Mouse (Mus musculus) gastrocnemius, postnatal 14 days (tissue): ENCODE results near the gene Cxcl12. TPM values are rescaled to one million over a fixed set of nuclear protein-coding genes. Genes with fewer than 3 reads are reported as not detected.

Experiments
- DNase-seq: peaks from one replicate; pipeline ENCODE4 v3.0.0; 2021; ENCODE audit warnings: mixed read lengths
- intact Hi-C: fragments of 180-260 bp; cut with DNase I; formaldehyde crosslinking; loops from one replicate; pipeline ENCODE4 v1.15.1; 2025; ENCODE audit warnings: low total_unique reads
- long read RNA-seq, 2 experiments: library from polyadenylated mRNA; stranded (forward); transcript quantifications; one replicate each; pipeline ENCODE4 v2.0.0; 2021
- total RNA-seq, 2 experiments: library from RNA; stranded (reverse); gene quantifications; 2 replicates each; pipeline ENCODE4 v1.2.3; 2021

Cxcl12 gene
- total RNA-seq, result 10 to 100 TPM; 61.6 to 71.2 TPM
- long read RNA-seq, experiment 1, full-length matches to known transcripts, result 19 of 42 reads
- long read RNA-seq, experiment 1, partial matches to known transcripts, result 0 of 42 reads
- long read RNA-seq, experiment 1, other reads (novel, unspliced or antisense), result 23 of 42 reads
- long read RNA-seq, experiment 2, full-length matches to known transcripts, result 28 of 52 reads
- long read RNA-seq, experiment 2, partial matches to known transcripts, result 1 of 52 reads
- long read RNA-seq, experiment 2, other reads (novel, unspliced or antisense), result 23 of 52 reads

- intact Hi-C loops, result loop anchor here (5.0 to 10.0 kb wide), 2 partner anchors 516 to 659 kb away; no protein-coding TSS in a partner anchor
- DNase-seq, result peak; percentile 79
Measured at GRCm38 (mm10) chr6:117168321-117169011, at the start of gene Cxcl12. Cxcl12 (plus strand) TSS chr6:117168535.

DNA sequence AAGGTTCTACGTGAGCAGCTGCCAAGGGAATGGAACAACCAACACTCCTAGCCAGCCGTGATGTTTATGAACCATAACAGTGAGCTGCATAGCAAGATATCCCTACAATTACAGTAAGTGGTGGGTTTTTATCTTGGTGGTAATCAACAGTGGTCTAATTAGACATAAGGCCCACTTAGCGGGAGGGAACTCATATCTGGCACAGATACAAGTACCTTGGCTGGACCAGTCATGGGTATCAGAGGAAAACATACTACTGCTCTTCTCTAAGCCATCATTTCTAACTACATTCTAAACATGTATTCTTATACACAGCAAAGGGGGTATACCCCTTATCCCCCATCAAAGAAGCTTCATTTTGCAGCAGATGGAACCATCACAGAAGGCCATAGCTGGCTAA lies 46.3 kb upstream of the Cxcl12 start:
- intact Hi-C loops, result no loop called here
- DNase-seq, result no peak

- intact Hi-C loops, result no loop called here
- DNase-seq, result no peak
Measured at GRCm38 (mm10) chr6:117126356-117126755, 42.0 kb upstream of the Cxcl12 start.

- DNase-seq, result no peak
- intact Hi-C loops, result no loop called here
Measured at GRCm38 (mm10) chr6:117129443-117129842, 38.9 kb upstream of the Cxcl12 start.

DNA sequence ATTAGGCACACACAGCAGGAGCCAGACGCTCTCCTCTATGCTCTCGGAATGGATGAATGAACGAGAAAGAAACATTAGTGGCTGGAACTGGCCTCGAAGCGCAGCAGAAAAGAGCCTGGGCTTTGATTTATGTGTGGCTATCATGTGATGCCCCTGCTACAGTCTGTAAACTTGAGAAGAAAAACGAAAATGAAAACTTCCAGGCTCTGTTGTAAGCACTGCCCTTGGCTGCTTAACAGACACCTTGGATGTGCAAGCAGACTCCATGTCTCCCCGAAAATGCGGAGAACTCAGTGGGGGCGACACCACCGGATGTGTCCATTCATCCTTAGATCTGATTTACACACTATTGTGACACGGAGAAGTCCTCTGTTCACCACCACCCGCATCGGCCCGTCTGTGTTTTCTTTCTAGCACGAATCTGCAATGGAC lies 37.6 kb upstream of the Cxcl12 start:
- no peak for DNase-seq
- intact Hi-C loops, result no loop called here

DNA sequence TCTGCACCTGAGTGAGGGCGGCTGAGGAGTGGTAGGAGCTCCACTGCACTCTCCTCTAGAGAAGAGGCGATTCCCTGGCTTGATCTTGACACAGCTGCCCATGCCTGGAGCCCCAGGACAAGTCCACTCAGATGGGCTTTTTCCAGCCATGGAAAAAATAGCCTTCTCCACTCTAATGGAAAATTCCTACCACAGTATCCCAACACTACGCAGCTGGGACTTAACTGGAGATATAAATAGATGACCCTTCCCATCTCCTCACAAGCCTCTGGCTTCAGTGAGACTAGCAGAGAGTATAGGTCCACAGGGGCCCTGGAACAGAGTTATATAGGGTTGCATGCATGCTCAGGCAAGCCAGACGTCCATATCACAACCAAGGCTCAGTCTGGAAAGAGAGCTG lies 33.8 kb upstream of the Cxcl12 start:
- DNase-seq, result no peak
- intact Hi-C loops, result no loop called here

- DNase-seq, result peak; percentile 43
Measured at GRCm38 (mm10) chr6:117137735-117138134, 30.6 kb upstream of the Cxcl12 start.

GRCm38 (mm10) chr6:117140907-117141306 lies 27.4 kb upstream of the Cxcl12 start:
- intact Hi-C loops, result no loop called here

More at GRCm38 (mm10) chr6:117137735-117138134, 30.6 kb upstream of the Cxcl12 start:
- intact Hi-C loops, result no loop called here

DNA sequence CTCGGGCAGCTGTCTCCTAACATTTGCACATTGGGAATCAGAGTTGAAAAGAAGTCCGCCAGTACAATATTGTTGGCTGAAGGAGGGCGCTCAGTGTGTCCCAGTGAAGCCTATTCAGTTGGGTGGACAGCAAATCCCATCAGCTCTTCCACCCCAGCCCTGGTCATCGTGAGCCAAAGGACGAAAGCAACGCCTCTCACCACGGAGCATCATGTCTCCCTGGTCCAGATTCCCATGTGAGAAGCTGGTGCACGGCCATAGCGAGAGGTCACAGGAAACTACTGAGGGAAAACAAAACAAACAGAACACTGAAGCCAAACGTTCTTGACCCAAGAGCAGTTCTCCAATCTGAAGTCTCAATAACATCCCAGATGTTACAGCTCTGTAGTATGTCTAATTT lies 21.4 kb upstream of the Cxcl12 start:
- DNase-seq, result no peak
- intact Hi-C loops, result no loop called here

More at GRCm38 (mm10) chr6:117140907-117141306, 27.4 kb upstream of the Cxcl12 start:
- no peak for DNase-seq

GRCm38 (mm10) chr6:117151484-117152149 lies 16.7 kb upstream of the Cxcl12 start:
- intact Hi-C loops, result no loop called here
- no peak for DNase-seq

DNA sequence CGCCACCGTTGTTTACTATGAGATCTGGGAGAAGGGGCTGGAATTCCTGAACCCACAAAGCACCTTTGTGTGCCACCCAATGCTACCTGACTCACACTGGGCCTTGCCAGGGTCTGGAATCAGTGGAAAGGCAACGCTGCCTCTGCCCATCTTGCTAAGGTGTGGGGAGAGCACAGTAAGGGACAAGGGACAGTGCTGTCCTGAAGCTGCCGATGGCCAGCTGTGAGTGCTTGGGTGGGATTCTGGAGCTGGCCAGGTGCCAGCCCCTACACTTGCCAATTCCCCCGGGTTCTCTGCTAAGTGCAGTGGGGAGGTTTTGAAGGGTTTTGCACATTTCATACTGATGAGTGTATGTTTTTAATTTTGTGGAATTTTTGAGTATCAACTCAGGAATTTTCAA lies 15.3 kb upstream of the Cxcl12 start:
- no peak for DNase-seq

GRCm38 (mm10) chr6:117156846-117157245 lies 11.5 kb upstream of the Cxcl12 start:
- no peak for DNase-seq
- intact Hi-C loops, result no loop called here

More for the DNA sequence above, 15.3 kb upstream of the Cxcl12 start:
- intact Hi-C loops, result no loop called here

- no peak for DNase-seq
- intact Hi-C loops, result loop anchor here (10.0 kb wide), 1 partner anchor 525 kb away; no protein-coding TSS in a partner anchor
Measured at GRCm38 (mm10) chr6:117159710-117160690, 8.3 kb upstream of the Cxcl12 start.

DNA sequence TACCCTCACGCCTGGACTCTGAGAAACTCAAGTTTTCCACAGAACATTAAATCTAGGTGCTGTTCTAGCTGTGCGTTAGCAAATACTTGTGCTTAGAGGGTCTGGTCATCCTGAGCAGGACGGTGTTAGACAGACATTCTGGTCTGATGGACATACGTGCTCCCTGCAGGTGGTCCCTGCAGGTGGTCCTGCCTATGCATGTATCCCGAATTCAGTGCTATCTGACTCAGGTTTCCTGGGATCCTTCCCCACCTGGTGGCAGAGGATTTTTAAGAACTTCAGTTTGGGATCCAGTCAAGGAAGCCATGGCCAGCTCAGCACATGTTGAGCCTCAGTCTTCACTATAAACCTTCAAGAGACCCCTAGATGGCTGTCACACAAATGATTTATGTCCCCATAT lies 4.8 kb upstream of the Cxcl12 start:
- intact Hi-C loops, result loop anchor here (10.0 kb wide), 1 partner anchor 521 kb away; no protein-coding TSS in a partner anchor
- no peak for DNase-seq

DNA sequence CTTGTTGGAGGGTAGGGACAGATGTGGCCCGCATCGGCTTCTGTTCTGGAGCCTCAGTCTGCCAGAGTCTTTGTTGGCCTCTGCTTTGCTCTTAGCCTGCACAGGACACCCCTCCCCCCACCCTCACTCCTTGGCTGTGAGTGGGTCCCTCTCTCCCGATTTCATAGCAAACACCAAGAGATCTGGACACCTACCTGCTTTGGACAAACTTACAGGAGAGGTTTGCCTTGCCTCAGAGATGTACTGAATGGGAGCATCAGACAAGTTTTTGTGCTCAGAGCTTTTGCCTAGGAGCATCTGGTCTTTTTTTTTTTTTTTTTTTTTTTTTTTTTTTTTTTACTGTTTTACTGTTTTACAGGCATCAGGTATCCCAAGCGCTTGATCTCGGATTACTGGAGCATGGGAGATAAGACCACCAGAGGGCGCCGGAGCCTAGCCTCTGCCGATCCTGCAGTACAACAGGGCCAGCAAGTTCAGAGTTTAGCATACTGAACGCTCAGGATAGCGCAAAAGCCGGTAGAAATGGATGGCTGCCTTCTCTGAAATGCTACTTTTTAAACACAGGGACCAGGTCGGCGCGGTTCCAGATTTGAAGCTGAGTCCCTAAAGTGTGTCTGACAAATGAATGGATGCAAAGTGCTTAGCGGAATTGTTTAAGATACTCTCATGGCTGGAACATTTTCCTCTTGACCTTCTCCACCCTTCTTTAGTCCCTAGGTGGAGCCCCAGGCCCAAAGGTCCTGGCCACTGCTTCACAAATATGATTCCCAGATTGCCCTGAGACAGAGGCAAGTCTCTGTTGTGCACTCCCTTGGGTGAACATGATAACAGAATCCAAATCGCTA lies 1.5 kb upstream of the Cxcl12 start:
- DNase-seq, result peak; percentile 86
- intact Hi-C loops, result loop anchor here (5.0 to 10.0 kb wide), 2 partner anchors 518 to 660 kb away; no protein-coding TSS in a partner anchor

DNA sequence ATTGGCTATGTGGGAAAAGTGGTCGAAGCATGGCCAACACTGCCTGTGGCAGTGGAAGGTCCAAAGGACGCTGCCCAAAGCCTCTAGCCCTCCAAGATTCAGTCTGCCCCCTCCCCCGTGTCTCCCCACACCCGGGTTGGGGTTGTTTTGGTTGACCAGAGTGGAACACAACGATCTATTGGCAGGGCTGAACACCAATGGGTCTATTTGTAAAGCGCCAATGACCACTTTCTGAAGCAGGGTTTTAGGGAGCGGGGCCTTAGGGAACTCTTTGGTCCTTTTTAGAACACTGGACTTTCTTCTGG lies 957 bp upstream of the Cxcl12 start:
- intact Hi-C loops, result loop anchor here (5.0 to 10.0 kb wide), 2 partner anchors 517 to 660 kb away; no protein-coding TSS in a partner anchor
- no peak for DNase-seq

DNA sequence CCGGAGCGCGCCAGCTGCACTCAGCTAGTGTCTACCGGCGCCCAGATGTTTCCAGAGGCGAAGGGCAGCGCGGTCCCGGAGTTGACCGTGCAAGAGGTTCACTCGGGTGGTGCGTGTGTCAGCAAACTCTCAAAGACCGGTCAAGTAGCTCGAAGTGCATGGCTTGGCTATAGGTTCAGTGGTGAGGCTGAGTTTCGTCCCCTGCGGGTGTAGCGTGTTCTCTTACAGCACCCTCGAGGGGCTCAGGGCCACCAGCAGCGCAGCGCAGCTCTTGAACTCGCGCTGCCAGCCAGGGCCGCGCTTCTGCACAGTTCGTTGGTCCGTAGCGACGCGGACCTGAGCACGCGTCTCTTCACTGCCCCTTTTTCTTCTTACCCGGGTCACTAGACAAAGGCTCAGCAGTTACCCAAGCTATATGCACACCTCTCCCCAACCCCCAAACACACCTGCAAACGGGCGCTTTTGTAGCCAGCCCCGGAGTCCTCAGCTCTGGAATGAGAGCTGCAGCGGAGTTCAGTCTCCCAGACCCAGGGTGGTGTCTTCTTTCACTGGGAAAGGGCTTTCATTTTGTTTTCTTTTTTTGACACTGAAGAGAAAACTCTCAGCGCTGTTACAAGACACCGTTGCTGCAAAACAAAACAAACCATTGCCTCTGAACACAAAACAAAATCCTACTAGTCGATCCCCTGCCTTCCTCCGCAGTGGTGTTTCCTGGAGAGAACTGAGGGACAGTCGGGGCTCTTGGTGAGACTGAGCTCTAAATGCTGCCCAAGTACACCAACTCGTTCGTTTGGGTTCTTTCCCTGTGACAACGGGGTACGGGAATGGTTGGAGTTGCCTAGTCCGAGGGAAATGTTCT lies 945 bp downstream of the Cxcl12 start:
- intact Hi-C loops, result loop anchor here (5.0 to 10.0 kb wide), 2 partner anchors 516 to 658 kb away; no protein-coding TSS in a partner anchor
- DNase-seq, result no peak
